Mouse (Mus musculus) liver, embryonic 14.5 days (tissue): ENCODE measurements at regions not wholly inside any gene's neighbourhood (a gene's known extent, or its start where the extent isn't known, plus 50 kb on each side); places are given as distances from the start of the nearest gene placed in this dataset.

ENCODE experiments used
- CTCF ChIP-seq: IDR thresholded peaks from 2 replicates; pipeline ENCODE4 v1.5.1; 2016; ENCODE audit warnings: antibody characterized with exemption, low read depth, control low read depth
- EP300 ChIP-seq: IDR thresholded peaks from 2 replicates; pipeline ENCODE4 v1.6.1; 2016; ENCODE audit warnings: antibody characterized with exemption, low read depth

- TF ChIP-seq CTCF (no peak), EP300 (no peak)
Measured at GRCm38 (mm10) chr7:134463380-134463779, 77.9 kb upstream of the D7Ertd443e start.
